Mouse (Mus musculus) cerebellum, adult 2 months (tissue): ENCODE results near the gene Armc2.

Source experiments
- CTCF ChIP-seq: fragments of 200-500 bp; IDR thresholded peaks from 2 replicates; pipeline ENCODE4 v1.5.1; 2011; ENCODE audit warnings: low read depth, mild to moderate bottlenecking, control low read depth, low read length, moderate library complexity, borderline replicate concordance; ENCODE audit not compliant: insufficient read depth
- POLR2A ChIP-seq: fragments of 200-500 bp; IDR thresholded peaks from 2 replicates; pipeline ENCODE4 v1.6.1; 2011; ENCODE audit warnings: low read length, control low read depth, borderline replicate concordance; ENCODE audit not compliant: insufficient read depth

DNA sequence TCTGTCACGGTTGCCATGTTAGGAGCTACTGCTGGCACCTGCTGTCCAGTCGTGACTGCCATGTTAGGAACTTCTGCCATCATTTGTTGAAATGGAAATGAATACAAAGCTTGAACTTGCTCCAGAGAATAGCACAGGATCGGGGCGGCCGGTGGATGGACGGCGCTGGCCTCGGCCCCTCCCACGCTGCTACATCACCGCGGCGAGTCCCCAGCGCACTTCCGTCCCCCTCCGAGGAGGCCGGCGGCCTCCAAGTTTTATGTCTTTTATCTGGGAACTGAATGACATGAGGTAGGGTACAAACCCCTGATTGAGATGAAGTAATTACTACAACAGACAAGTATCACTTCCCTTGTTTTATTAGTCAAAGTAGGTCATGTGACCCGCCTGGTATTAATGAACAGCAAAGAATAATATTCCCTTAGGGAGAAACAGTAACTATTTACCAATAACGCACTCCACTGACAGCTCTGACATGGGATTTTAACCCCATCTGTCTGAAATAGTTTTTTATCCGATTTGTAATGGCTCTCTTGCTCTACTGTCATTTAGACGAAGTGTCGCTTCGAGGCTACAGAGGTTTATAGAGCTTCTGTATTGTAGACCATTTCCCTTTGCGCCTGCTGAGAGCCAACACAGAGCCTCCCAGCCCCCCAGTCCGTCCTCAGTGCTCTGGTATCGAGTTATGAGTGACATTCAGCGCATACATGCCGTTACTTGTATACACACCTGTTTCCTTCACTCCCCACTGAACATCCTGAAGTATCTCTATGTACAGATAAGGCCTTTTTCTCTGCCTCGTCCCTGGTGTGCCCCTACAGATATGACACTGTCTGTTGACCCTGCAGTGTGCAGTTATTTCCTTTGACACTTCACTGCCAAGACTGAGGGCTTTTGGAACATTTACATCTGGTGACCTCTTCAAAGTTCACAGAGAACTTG lies 37.3 kb upstream of the Armc2 start:
- TF ChIP-seq CTCF (no peak), POLR2A (no peak)
